Mouse (Mus musculus) megakaryocyte, embryonic 14.5 days (primary cell): Measurements from ENCODE around the gene Ppp2r3a.

Source experiments
- FLI1 ChIP-seq: IDR thresholded peaks from 2 replicates; pipeline ENCODE4 v1.6.1; 2012; ENCODE audit warnings: low read length, inconsistent platforms, mixed read lengths
- GATA1 ChIP-seq: IDR thresholded peaks from 3 replicates; pipeline ENCODE4 v1.6.1; 2012; ENCODE audit warnings: mixed read lengths, low read length, inconsistent platforms, borderline replicate concordance

DNA sequence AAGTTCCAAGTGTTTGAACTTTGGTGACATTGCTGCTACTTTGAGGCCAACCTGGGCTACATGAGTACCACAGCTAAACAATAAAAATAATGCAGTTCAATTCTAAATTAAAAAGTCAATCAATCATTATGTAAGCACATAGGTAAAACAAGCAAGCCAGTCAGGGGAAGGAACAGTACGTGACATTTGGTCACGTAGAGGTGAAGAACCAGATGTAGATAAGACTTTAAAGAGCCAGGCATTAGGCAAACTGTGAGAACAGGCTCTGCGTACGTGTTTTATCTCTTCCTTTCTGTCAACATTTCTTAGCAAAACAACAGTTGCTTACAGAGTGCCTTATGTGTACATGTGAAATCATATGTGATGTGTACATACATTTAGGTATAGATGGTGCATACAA, 946 bp upstream of the Ppp2r3a start:
- no peak for TF ChIP-seq GATA1
- no peak for TF ChIP-seq FLI1
